Mouse (Mus musculus) lung, postnatal 10 days (tissue): ENCODE results near the gene Gm10139.
"Not testable (repeated sequence)": the region's sequence is repeated elsewhere in the genome, so short reads cannot be mapped to it uniquely, and the experiment has no call there.

Source experiments
- DNase-seq: peaks from one replicate; pipeline ENCODE4 v3.0.0; 2021

Gene Gm10139

DNA sequence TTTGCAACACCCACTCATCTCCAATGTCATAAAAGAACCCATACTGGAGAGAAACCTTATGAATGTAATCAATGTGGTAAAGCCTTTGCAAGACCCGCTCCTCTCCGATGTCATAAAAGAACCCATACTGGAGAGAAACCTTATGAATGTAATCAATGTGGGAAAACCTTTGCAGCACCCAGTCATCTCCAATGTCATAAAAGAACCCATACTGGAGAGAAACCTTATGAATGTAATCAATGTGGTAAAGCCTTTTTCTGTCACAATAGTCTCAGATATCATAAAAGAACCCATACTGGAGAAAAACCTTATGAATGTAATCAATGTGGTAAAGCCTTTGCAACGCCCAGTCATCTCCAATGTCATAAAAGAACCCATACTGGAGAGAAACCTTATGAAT lies at the start of gene Gm10139:
Gene Gm10139 (plus strand): TSS at position 301 of the 400 bp plus-strand sequence.
- DNase-seq: not testable (repeated sequence)

DNA sequence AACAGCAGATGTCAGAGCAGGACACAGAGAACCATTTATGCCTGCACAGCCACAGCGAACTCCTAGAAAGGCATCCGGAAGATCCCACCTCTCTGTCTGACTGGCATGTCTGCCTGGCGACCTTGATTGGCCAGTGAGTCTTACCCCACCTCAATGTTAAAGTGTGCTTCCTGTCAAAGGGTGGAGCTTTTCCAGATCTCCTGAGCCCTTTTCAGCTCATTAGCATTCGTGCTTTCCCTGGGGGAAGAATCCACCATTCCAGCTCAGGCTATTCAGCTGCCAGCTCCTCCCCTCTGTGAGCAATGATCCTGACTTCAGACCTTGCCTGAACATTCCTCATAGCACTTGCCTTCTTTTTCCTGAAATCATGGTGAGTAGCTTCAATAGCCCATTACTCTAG lies 45.2 kb downstream of the Gm10139 start:
- DNase-seq: not testable (repeated sequence)
